Mouse (Mus musculus): Measurements from ENCODE around the gene Stard8. TPM values are rescaled to one million over a fixed set of nuclear protein-coding genes. Genes with fewer than 3 reads are reported as not detected.
"Not testable (repeated sequence)": the region's sequence is repeated elsewhere in the genome, so short reads cannot be mapped to it uniquely, and the experiment has no call there.

The Stard8 gene
- 12.0 and 14.9 TPM in 2 replicates for polyA plus RNA-seq (2015; fragmentation: Nextera tagmentation; extraction: Ambion mirVana)

DNA sequence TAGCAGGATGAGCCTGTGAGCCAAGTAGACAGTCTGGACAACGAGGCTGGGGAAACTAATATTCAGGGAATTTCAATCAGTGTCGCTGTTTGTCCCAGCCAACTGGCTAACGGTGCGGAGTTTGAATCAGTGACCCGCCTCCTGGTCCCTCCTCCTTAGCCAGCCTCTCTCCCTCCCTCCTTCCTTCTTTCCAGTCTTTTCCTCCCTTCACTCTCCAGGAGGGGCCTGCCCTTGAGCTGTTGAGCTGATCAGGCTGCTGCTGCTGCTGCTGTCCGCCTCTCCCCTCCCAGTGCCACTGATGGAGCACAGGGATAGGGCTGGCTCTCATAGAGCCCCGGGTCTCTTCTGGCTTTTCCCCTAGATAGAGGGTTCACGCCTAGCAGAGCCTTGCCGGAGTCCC lies at the start of gene Stard8:
Gene Stard8 (plus strand): TSS at position 203 of the 400 bp plus-strand sequence.
- H3K9ac ChIP-seq, result peak within 1 kb of the TSS; percentile 68
- H3K36me3 ChIP-seq, result no peaks in the 10 kb centered on the region
- peaks cover 21% of the 10 kb centered on the region for H3K4me1 ChIP-seq
- 29% methylated on average over 9 of the region's 9 CpGs for WGBS
- ATAC-seq (ENCODE audit: extremely low read depth, insufficient number of reproducible peaks, low FRiP score, low TSS enrichment), result peak; percentile 58; the same call in 1 of the 2 replicates
- peak within 1 kb of the TSS; percentile 39 for H3K4me2 ChIP-seq
- H3K9me3 ChIP-seq, result no peaks in the 10 kb centered on the region
- H3K4me3 ChIP-seq, result peak within 1 kb of the TSS; percentile 32
- H3K27me3 ChIP-seq (replicated peaks), result peaks cover 13% of the 10 kb centered on the region; the same call in 1 of the 2 replicates
- H3K27ac ChIP-seq (replicated peaks), result peak within 1 kb of the TSS; percentile 44

DNA sequence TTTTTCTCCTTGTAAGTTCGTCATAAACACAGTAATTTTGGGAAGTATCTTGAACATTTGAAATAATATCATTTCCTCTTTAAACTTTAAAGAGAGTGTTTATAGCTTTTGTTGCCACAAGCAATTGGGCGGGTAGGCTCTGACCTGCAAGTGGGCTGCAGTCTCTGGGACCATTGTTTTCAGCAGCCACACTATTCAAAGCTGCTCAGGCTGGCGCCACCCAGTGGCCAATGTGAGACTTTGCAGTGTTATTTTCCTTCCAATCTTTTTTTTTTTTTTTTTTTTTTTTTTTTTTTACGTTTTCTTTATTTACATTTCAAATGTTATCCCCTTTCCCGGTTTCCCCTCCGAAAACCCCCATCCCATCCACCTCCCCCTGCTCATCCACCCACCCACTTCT lies 49.1 kb upstream of the Stard8 start:
- Histone ChIP-seq H3K4me2 (no peak overlapping the region), H3K9ac (no peak overlapping the region), H3K9me3 (no peaks in the 10 kb centered on the region), H3K27me3 (replicated peaks) (no peaks in the 10 kb centered on the region), H3K4me1 (no peaks in the 10 kb centered on the region), H3K36me3 (no peaks in the 10 kb centered on the region), H3K4me3 (no peak overlapping the region), H3K27ac (replicated peaks) (no peak overlapping the region)
- 20% methylated on average over 5 of the region's 6 CpGs for WGBS
- ATAC-seq (ENCODE audit: extremely low read depth, insufficient number of reproducible peaks, low FRiP score, low TSS enrichment), result no peak

DNA sequence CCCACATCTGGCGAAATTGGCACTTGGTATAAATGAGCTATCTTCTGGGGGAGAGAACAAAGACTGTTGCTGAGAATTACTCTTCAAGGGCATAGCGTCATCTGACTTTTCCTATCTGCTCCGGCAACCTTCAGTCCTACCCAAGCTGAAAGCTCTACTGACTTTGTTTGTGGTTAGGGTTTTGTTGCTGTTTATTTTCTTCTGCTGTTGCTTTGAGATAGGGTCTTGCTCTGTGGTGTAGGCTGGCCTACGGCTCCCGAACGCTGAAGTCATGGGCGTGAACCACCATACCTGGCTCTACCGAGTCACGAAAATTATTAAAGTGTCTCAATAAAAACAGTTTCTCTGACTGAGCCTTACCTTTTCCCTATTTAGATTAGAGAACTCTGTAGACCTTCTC lies 44.8 kb upstream of the Stard8 start:
- Histone ChIP-seq H3K4me2 (no peak overlapping the region), H3K9ac (no peak overlapping the region), H3K4me1 (no peaks in the 10 kb centered on the region), H3K36me3 (no peaks in the 10 kb centered on the region), H3K9me3 (no peaks in the 10 kb centered on the region), H3K27me3 (replicated peaks) (no peaks in the 10 kb centered on the region; the same call in 1 of the 2 replicates), H3K27ac (replicated peaks) (no peak overlapping the region), H3K4me3 (no peak overlapping the region)
- WGBS, result 82% methylated on average over 9 of the region's 9 CpGs
- ATAC-seq (ENCODE audit: extremely low read depth, insufficient number of reproducible peaks, low FRiP score, low TSS enrichment), result no peak

DNA sequence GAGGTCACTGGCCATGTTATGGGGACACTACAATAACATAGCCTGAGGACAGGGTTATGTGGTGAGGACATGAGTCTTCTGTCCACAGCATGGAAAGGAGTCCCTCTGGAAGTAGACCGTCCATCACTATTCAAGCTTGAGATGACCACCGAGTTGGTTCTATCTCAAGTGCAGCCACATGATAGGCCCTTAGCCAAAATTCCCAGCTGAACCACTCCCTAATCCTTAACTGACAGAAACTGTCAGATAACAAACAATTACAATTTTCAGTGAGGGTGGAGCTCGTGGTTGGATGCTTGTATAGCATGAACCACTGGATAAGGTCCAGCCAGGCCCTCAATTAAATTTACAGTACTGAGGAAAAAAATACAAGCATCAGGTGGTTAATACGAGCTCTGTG lies 44.0 kb upstream of the Stard8 start:
- Histone ChIP-seq H3K4me3 (no peak overlapping the region), H3K27me3 (replicated peaks) (no peaks in the 10 kb centered on the region; the same call in 1 of the 2 replicates), H3K9me3 (no peaks in the 10 kb centered on the region), H3K9ac (no peak overlapping the region), H3K4me1 (no peaks in the 10 kb centered on the region), H3K4me2 (no peak overlapping the region), H3K36me3 (no peaks in the 10 kb centered on the region), H3K27ac (replicated peaks) (no peak overlapping the region)
- 54% methylated on average over 4 of the region's 4 CpGs for WGBS
- ATAC-seq (ENCODE audit: extremely low read depth, insufficient number of reproducible peaks, low FRiP score, low TSS enrichment), result no peak

DNA sequence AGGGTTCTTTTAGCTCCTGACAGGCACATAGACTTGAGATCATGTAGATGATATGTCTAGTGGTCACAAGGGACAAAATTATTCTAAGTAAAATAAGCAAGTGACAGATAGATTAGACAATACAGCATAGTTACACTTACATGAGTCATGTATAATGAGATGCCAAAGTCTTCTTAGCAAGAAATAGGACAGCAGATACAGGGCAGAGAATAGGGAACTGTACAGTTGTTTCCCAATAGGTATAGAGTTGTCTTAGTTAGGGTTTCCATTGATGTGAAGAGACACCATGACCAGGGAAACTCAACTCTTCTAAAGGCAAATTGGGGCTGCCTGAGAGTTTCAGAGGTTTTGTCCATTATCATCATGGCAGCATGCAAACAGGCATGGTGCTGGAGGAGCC lies 39.3 kb upstream of the Stard8 start:
- Histone ChIP-seq H3K27ac (replicated peaks) (no peak overlapping the region), H3K9ac (no peak overlapping the region), H3K36me3 (no peaks in the 10 kb centered on the region), H3K27me3 (replicated peaks) (no peaks in the 10 kb centered on the region; the same call in 1 of the 2 replicates), H3K4me1 (no peaks in the 10 kb centered on the region), H3K9me3 (no peaks in the 10 kb centered on the region), H3K4me3 (no peak overlapping the region), H3K4me2 (no peak overlapping the region)
- ATAC-seq (ENCODE audit: extremely low read depth, insufficient number of reproducible peaks, low FRiP score, low TSS enrichment), result no peak

DNA sequence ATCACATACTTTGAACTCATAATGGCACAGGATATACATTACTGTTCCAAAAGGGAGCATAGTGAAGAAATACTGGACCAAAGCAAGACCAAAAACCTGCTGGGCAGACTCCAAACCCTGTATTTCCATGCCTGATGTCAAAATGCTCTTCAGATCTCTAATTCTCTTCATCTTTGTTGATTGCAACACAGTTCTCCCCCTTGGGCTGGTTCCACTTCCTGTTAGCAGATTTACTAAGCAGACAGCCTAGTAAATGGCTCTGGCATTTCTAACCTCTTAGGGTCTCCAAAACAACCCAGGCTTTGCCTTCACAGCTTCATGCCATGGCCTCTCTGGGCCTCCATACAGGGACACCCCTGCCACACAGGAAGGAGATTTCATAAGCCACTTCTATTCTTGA lies 38.5 kb upstream of the Stard8 start:
- Histone ChIP-seq H3K4me1 (no peaks in the 10 kb centered on the region), H3K9ac (no peak overlapping the region), H3K27ac (replicated peaks) (no peak overlapping the region), H3K36me3 (no peaks in the 10 kb centered on the region), H3K27me3 (replicated peaks) (no peaks in the 10 kb centered on the region; the same call in 1 of the 2 replicates), H3K9me3 (no peaks in the 10 kb centered on the region), H3K4me2 (no peak overlapping the region), H3K4me3 (no peak overlapping the region)
- no peak for ATAC-seq (ENCODE audit: extremely low read depth, insufficient number of reproducible peaks, low FRiP score, low TSS enrichment)

DNA sequence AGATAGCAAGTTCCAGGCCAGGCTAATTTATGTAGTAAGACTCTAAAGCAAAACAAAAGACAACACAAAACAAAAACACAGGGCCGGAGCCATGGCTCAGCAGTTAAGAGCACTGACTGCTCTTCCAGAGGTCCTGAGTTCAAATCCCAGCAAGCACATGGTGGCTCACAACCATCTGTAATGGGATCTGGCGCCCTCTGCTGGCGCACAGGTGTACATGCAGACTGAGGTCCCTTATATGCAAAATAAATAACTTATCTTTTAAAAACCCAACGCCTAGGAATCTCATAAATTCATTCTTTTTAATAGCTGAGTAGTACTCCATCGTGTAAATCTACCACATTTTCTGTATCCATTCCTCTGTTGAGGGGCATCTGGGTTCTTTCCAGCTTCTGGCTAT lies 16.4 kb upstream of the Stard8 start:
- H3K9ac ChIP-seq; H3K27ac ChIP-seq (replicated peaks); ATAC-seq (ENCODE audit: extremely low read depth, insufficient number of reproducible peaks, low FRiP score, low TSS enrichment); H3K4me1 ChIP-seq; H3K4me2 ChIP-seq; H3K9me3 ChIP-seq; H3K36me3 ChIP-seq; H3K4me3 ChIP-seq: not testable (repeated sequence)
- WGBS, result 46% methylated on average over 5 of the region's 5 CpGs
- H3K27me3 ChIP-seq (replicated peaks), result peaks cover 16% of the 10 kb centered on the region; the same call in 1 of the 2 replicates

DNA sequence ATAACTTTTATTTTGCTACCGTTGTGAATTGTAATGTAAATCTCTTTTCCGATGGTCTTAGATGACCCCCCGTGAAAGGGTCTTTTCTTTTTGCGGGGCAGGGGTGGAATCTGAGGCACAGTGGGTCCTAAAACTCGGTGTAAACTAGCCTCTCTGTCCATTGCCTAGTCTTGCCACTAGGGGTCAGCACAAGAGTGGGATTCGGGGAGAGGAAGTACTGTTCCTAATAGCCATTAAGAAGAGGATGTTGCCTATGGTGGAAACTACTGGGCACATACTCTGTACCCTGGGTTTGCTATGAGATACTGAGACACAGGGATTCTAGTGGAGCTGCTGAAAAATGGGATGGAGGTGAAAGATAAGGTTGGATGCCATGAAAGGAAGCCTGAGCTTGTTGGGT lies 13.5 kb upstream of the Stard8 start:
- no peaks in the 10 kb centered on the region for H3K9me3 ChIP-seq
- H3K27ac ChIP-seq (replicated peaks), result no peak overlapping the region
- 29% methylated on average over 6 of the region's 6 CpGs for WGBS
- ATAC-seq (ENCODE audit: extremely low read depth, insufficient number of reproducible peaks, low FRiP score, low TSS enrichment), result no peak
- H3K4me1 ChIP-seq, result no peaks in the 10 kb centered on the region
- H3K27me3 ChIP-seq (replicated peaks), result peaks cover 1% of the 10 kb centered on the region; the same call in 1 of the 2 replicates
- no peak overlapping the region for H3K9ac ChIP-seq
- H3K36me3 ChIP-seq, result no peaks in the 10 kb centered on the region
- no peak overlapping the region for H3K4me2 ChIP-seq
- H3K4me3 ChIP-seq, result no peak overlapping the region

DNA sequence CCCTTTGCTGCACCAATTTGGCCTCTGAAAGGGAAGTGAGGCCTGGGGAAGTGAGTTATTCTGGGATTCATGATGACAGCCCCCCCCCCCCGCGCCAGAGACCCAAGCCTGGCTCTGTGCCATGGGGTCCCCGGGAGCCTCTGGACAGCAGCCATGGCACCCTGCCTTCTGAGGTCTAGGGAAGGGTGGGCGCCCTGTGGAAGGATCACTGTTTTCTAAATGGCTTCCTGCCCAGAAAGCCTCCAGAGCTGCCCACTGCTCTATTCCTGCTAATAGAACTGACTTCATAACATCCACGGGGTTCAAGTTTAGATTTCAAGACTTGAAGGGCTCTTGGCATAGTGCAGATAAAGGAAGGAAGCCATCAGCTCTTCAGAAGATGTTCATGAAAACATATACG lies 983 bp upstream of the Stard8 start:
- 40% methylated on average over 6 of the region's 6 CpGs for WGBS
- H3K27me3 ChIP-seq (replicated peaks), result peaks cover 10% of the 10 kb centered on the region; the same call in 1 of the 2 replicates
- no peaks in the 10 kb centered on the region for H3K9me3 ChIP-seq
- no peaks in the 10 kb centered on the region for H3K36me3 ChIP-seq
- peak overlapping the region; percentile 44 for H3K27ac ChIP-seq (replicated peaks)
- H3K4me2 ChIP-seq, result no peak overlapping the region
- no peak overlapping the region for H3K9ac ChIP-seq
- ATAC-seq (ENCODE audit: extremely low read depth, insufficient number of reproducible peaks, low FRiP score, low TSS enrichment), result no peak
- peaks cover 21% of the 10 kb centered on the region for H3K4me1 ChIP-seq
- no peak overlapping the region for H3K4me3 ChIP-seq

DNA sequence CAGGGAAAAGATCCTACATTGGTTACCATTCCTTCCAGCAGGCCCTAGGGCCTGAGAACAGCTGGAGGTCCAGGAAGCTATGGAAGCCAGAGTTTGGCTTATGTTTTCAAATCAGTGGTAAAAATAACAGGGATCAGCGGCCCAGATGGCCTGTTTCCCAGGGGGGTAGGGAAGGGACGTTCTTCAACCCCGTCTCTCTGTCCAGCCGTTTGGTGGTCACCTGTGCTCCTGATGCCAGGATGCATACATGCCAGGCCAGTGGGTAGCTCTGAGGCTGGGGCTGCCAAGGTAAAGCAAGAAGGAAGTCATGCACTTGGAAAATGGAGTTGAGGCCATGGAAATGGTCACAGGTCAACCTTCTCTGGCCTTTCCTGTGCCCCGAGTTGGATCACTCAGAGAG lies 7.5 kb downstream of the Stard8 start:
- H3K9ac ChIP-seq, result no peak overlapping the region
- no peaks in the 10 kb centered on the region for H3K9me3 ChIP-seq
- H3K27me3 ChIP-seq (replicated peaks), result peaks cover 23% of the 10 kb centered on the region
- no peak for ATAC-seq (ENCODE audit: extremely low read depth, insufficient number of reproducible peaks, low FRiP score, low TSS enrichment)
- no peak overlapping the region for H3K4me2 ChIP-seq
- WGBS, result 71% methylated on average over 5 of the region's 5 CpGs
- H3K36me3 ChIP-seq, result no peaks in the 10 kb centered on the region
- H3K27ac ChIP-seq (replicated peaks), result no peak overlapping the region
- H3K4me1 ChIP-seq, result peaks cover 19% of the 10 kb centered on the region
- no peak overlapping the region for H3K4me3 ChIP-seq

DNA sequence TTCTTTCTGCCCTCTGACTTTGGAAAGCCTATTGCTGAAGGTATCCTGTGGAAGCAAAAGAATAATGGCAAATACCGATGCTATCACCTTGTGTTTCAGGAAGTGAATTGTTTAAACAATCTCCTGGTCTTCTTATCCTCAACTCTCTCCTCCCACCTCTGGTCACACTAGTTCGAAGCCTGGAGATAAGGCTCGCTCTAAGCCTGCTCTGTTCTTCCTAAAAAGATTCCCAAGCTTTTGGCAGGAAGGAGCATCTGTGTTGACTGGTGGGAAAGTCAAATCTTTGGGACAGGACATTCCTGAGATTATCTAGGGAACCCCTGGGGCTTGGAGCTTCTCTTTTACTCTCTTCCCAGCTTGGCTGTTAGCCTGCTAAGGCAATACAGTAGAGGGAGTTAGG lies 8.2 kb downstream of the Stard8 start:
- Histone ChIP-seq H3K27ac (replicated peaks) (no peak overlapping the region), H3K9me3 (no peaks in the 10 kb centered on the region), H3K4me2 (no peak overlapping the region), H3K4me1 (peaks cover 19% of the 10 kb centered on the region), H3K27me3 (replicated peaks) (peaks cover 23% of the 10 kb centered on the region), H3K4me3 (no peak overlapping the region), H3K9ac (no peak overlapping the region), H3K36me3 (no peaks in the 10 kb centered on the region)
- ATAC-seq (ENCODE audit: extremely low read depth, insufficient number of reproducible peaks, low FRiP score, low TSS enrichment), result no peak
- 29% methylated on average over 3 of the region's 3 CpGs for WGBS

DNA sequence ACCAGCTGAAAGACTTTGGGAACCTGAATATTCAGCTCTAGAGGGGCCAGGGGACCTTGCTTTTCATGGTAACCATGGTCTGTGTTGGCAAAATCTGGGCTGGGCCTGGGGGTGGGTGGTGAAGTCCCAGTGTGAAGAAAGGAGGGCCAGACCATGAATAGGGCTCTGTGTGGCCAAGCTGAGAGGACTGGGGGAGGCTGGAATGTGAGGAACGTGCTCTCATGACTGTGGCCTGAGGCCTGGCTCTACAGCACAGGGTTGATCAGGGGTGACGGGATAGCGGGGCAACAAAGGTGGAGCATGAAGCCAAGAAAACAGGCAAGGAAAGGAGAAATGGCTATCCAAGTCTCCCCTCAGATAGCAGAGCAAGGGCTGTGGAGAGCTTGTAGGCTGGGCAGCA lies 9.4 kb downstream of the Stard8 start:
- peaks cover 28% of the 10 kb centered on the region for H3K27me3 ChIP-seq (replicated peaks)
- no peak overlapping the region for H3K27ac ChIP-seq (replicated peaks)
- peaks cover 27% of the 10 kb centered on the region for H3K4me1 ChIP-seq
- no peak overlapping the region for H3K4me3 ChIP-seq
- H3K9me3 ChIP-seq, result no peaks in the 10 kb centered on the region
- no peak overlapping the region for H3K9ac ChIP-seq
- H3K36me3 ChIP-seq, result no peaks in the 10 kb centered on the region
- ATAC-seq (ENCODE audit: extremely low read depth, insufficient number of reproducible peaks, low FRiP score, low TSS enrichment), result no peak
- H3K4me2 ChIP-seq, result no peak overlapping the region
- 33% methylated on average over 3 of the region's 3 CpGs for WGBS

Measured in heart, embryonic 13.5 days (tissue).